ENCODE assay signal across 19 mouse cellular contexts in genomic region chr5:66965442-66965841, GRCm38 (mm10).
A peak's percentile ranks its signal among the peaks of the same experiment; 100 is the strongest.
DNase-seq lines count a peak whose midpoint lies in the region; ATAC-seq and TF ChIP-seq lines count a peak whose summit lies in the region.
"Had no signal": no experiment of that assay in that cellular context is flagged by ENCODE, and none has a peak within 500 bp of the region (broad histone marks: within the 10 kb centered on the region; RNA-seq: fewer than 3 reads in every experiment).

No protein-coding gene starts in this region.

- 0 out of 2 replicates have a peak, but pooled peaks cover 5% of the 10 kb centered on the region for H3K4me1 ChIP-seq in lung, embryonic 14.5 days (ENCODE audit: insufficient read depth)
- H3K4me1 ChIP-seq in limb, embryonic 10.5 days = peaks cover 53% of the 10 kb centered on the region
- H3K4me1 ChIP-seq in neural tube, embryonic 13.5 days (replicated peaks) = peaks cover 49% of the 10 kb centered on the region

- H3K27ac ChIP-seq in lung, embryonic 14.5 days (ENCODE audit: low read depth) = no peak overlapping the region
- peak overlapping the region; percentile 64 for H3K27ac ChIP-seq in limb, embryonic 10.5 days
- H3K27ac ChIP-seq in neural tube, embryonic 13.5 days (replicated peaks) = 0 out of 2 replicates have a peak overlapping the region, but pooled peaks have one; percentile 38
- H3K27ac ChIP-seq: forebrain, embryonic 15.5 days; heart, embryonic 13.5 days; hindbrain, postnatal 0 days had no signal

- H3K4me3 ChIP-seq in lung, embryonic 14.5 days (ENCODE audit: low read depth, low read length) = no peak overlapping the region
- no peak overlapping the region for H3K4me3 ChIP-seq in limb, embryonic 10.5 days
- no peak overlapping the region for H3K4me3 ChIP-seq in neural tube, embryonic 13.5 days
- H3K4me3 ChIP-seq: forebrain, embryonic 15.5 days; heart, embryonic 13.5 days; hindbrain, embryonic 12.5 days had no signal

- WGBS in lung, embryonic 14.5 days = 24% methylated on average over 6 of the region's 6 CpGs
- 9% methylated on average over 6 of the region's 6 CpGs for WGBS in limb, embryonic 10.5 days
- WGBS in neural tube, embryonic 13.5 days = 18% methylated on average over 6 of the region's 6 CpGs

- H3K4me2 ChIP-seq in lung, embryonic 14.5 days = no peak overlapping the region
- H3K4me2 ChIP-seq in neural tube, embryonic 13.5 days = no peak overlapping the region
- H3K4me2 ChIP-seq: forebrain, embryonic 15.5 days; heart, embryonic 13.5 days; hindbrain, embryonic 12.5 days had no signal

- H3K36me3 ChIP-seq in lung, embryonic 14.5 days (ENCODE audit: insufficient read depth) = 0 out of 2 replicates have a peak, but pooled peaks cover 7% of the 10 kb centered on the region
- peaks cover 3% of the 10 kb centered on the region; the same call in 1 of the 2 replicates for H3K36me3 ChIP-seq in limb, embryonic 10.5 days
- peaks cover 7% of the 10 kb centered on the region; the same call in 1 of the 2 replicates for H3K36me3 ChIP-seq in neural tube, embryonic 13.5 days
- H3K36me3 ChIP-seq: forebrain, embryonic 15.5 days; G1E; hindbrain, embryonic 12.5 days had no signal

- H3K27me3 ChIP-seq in lung, embryonic 14.5 days (ENCODE audit: insufficient read depth, low read length) = no peaks in the 10 kb centered on the region
- H3K27me3 ChIP-seq in limb, embryonic 10.5 days (ENCODE audit: low read depth, poor library complexity, severe bottlenecking) = no peaks in the 10 kb centered on the region
- no peaks in the 10 kb centered on the region for H3K27me3 ChIP-seq in neural tube, embryonic 13.5 days
- H3K27me3 ChIP-seq: forebrain, embryonic 15.5 days; hindbrain, embryonic 12.5 days had no signal

- no peaks in the 10 kb centered on the region for H3K9me3 ChIP-seq in lung, embryonic 14.5 days (ENCODE audit: low read depth, low read length)
- H3K9me3 ChIP-seq in limb, embryonic 10.5 days (replicated peaks) = no peaks in the 10 kb centered on the region
- no peaks in the 10 kb centered on the region for H3K9me3 ChIP-seq in neural tube, embryonic 13.5 days
- H3K9me3 ChIP-seq: forebrain, embryonic 15.5 days; heart, embryonic 13.5 days; hindbrain, embryonic 12.5 days had no signal

- ATAC-seq in lung, embryonic 14.5 days (ENCODE audit: insufficient read depth) = peak; percentile 50; the same call in 1 of the 2 replicates
- no peak for ATAC-seq in neural tube, embryonic 13.5 days (ENCODE audit: low read depth)
- ATAC-seq: forebrain, embryonic 15.5 days; hindbrain, postnatal 0 days had no signal

- no peak for TF ChIP-seq CTCF in lung, embryonic 14.5 days (IDR thresholded peaks at IDR 0.05; ENCODE audit: low read depth)

- DNase-seq in lung, embryonic 14.5 days = peak; percentile 49
- no peak for DNase-seq in lung, postnatal 14 days
- DNase-seq in embryo, embryonic 11 days = peak; percentile 53
- DNase-seq in limb, embryonic 10.5 days (ENCODE audit: low spot score) = no peak
- DNase-seq in lung, adult 18-20 months = no peak
- DNase-seq in frontal cortex, postnatal 25 days (ENCODE audit: low spot score in 2 of 2) = no peak
- DNase-seq in yolk sac, embryonic 10.5 days (ENCODE audit: low spot score) = no peak
- DNase-seq: adrenal gland, adult 8-10 months; cerebellum, adult 11 months; cerebellum, adult 8-10 months; cerebellum, postnatal 36 days; gastrocnemius, postnatal 10 days; heart, postnatal 36 days had no signal

- no peak overlapping the region for H3K9ac ChIP-seq in lung, embryonic 14.5 days
- no peak overlapping the region for H3K9ac ChIP-seq in neural tube, embryonic 13.5 days
- H3K9ac ChIP-seq: forebrain, embryonic 15.5 days; heart, embryonic 13.5 days; hindbrain, embryonic 12.5 days had no signal

Comparison
In these comparisons a context has a peak if more than half of its experiments do, and no peak if none do; other contexts are left out.
1. DNase-seq: peak in lung, embryonic 14.5 days (single experiment) and embryo, embryonic 11 days (single experiment); none in lung, postnatal 14 days (single experiment), limb, embryonic 10.5 days (single experiment), lung, adult 18-20 months (0 of 2), frontal cortex, postnatal 25 days (0 of 2) and yolk sac, embryonic 10.5 days (single experiment).